Mouse (Mus musculus) midbrain, embryonic 16.5 days (tissue): ENCODE data around the gene Tulp4. TPM values are rescaled to one million over a fixed set of nuclear protein-coding genes. Genes with fewer than 3 reads are reported as not detected.

Experiments used
- ATAC-seq: fragments of 200-750 bp; cut with Nextera tagmentation; 2 replicates; pipeline ENCODE4 v1.8.0; 2017; ENCODE audit warnings: moderate TSS enrichment
- H3K27ac ChIP-seq: fragments of 300-500 bp; sonication (generic); 2 replicates; pipeline ENCODE4 v1.5.1; 2014; ENCODE audit warnings: mild to moderate bottlenecking, low read length, mixed read lengths
- H3K27me3 ChIP-seq: fragments of 300-500 bp; sonication (generic); 2 replicates; pipeline ENCODE4 v1.6.1; 2014; ENCODE audit warnings: low read depth, low read length, mixed read lengths; ENCODE audit not compliant: control insufficient read depth, insufficient read depth
- H3K36me3 ChIP-seq: fragments of 300-500 bp; sonication (generic); 2 replicates; pipeline ENCODE4 v1.6.1; 2014; ENCODE audit warnings: mild to moderate bottlenecking, low read length, moderate library complexity, mixed read lengths; ENCODE audit not compliant: control insufficient read depth, insufficient read depth
- H3K4me1 ChIP-seq: fragments of 300-500 bp; sonication (generic); 2 replicates; pipeline ENCODE4 v1.6.1; 2014; ENCODE audit warnings: mild to moderate bottlenecking, low read length, mixed read lengths; ENCODE audit not compliant: control insufficient read depth, insufficient read depth
- H3K4me2 ChIP-seq: fragments of 300-500 bp; sonication (generic); 2 replicates; pipeline ENCODE4 v1.6.1; 2014; ENCODE audit warnings: mild to moderate bottlenecking, low read length, mixed read lengths
- H3K4me3 ChIP-seq: fragments of 300-500 bp; sonication (generic); 2 replicates; pipeline ENCODE4 v1.5.1; 2014; ENCODE audit warnings: low read depth, mild to moderate bottlenecking, low read length, moderate library complexity, mixed read lengths
- H3K9ac ChIP-seq: fragments of 300-500 bp; sonication (generic); 2 replicates; pipeline ENCODE4 v1.6.1; 2014; ENCODE audit warnings: low read depth, low read length, mixed read lengths
- H3K9me3 ChIP-seq: fragments of 300-500 bp; sonication (generic); replicated peaks from 2 replicates; pipeline ENCODE4 v1.6.1; 2014; ENCODE audit warnings: mild to moderate bottlenecking, low read length, mixed read lengths; ENCODE audit not compliant: control insufficient read depth, poor library complexity, severe bottlenecking
- WGBS: fragments of 180-500 bp; shearing (Covaris S2); extraction: QIAGEN DNeasy Blood & Tissue Kit; methylation state at CpG from one replicate; pipeline ENCODE4 v1.1.7; 2014; 5-methylcytosine and 5-hydroxymethylcytosine counted together
- polyA plus RNA-seq: library from polyadenylated mRNA; unstranded; fragments of >200 nt; fragmentation: Nextera tagmentation; extraction: Ambion mirVana; gene quantifications from 2 replicates; pipeline ENCODE4 v1.2.1, GENCODE M21; 2015

Tulp4 gene
- polyA plus RNA-seq = 115 and 142 TPM in 2 replicates

- WGBS = 1% methylated on average over 34 of the region's 76 CpGs
- Histone ChIP-seq H3K4me2 (peak within 1 kb of the TSS; percentile 96), H3K27ac (peak within 1 kb of the TSS; percentile 99), H3K4me3 (peak within 1 kb of the TSS; percentile 93), H3K9me3 (no peaks in the 10 kb centered on the region), H3K9ac (peak within 1 kb of the TSS; percentile 96), H3K27me3 (no peaks in the 10 kb centered on the region), H3K4me1 (peaks cover 26% of the 10 kb centered on the region), H3K36me3 (no peaks in the 10 kb centered on the region)
- ATAC-seq = peak; percentile 98
Observed at GRCm38 (mm10) chr17:6106361-6107014, at the start of gene Tulp4. Tulp4 (plus strand) TSS chr17:6106437.

GRCm38 (mm10) chr17:6062793-6063192, 43.4 kb upstream of the Tulp4 start:
- Histone ChIP-seq H3K36me3 (peaks cover 35% of the 10 kb centered on the region), H3K9me3 (no peaks in the 10 kb centered on the region)
- ATAC-seq = no peak

GRCm38 (mm10) chr17:6063532-6063931, 42.7 kb upstream of the Tulp4 start:
- Histone ChIP-seq H3K4me3 (no peak overlapping the region), H3K27ac (no peak overlapping the region), H3K27me3 (no peaks in the 10 kb centered on the region), H3K4me2 (no peak overlapping the region), H3K36me3 (peaks cover 39% of the 10 kb centered on the region), H3K4me1 (no peaks in the 10 kb centered on the region), H3K9me3 (no peaks in the 10 kb centered on the region), H3K9ac (no peak overlapping the region)
- 94% methylated on average over 5 of the region's 5 CpGs for WGBS
- ATAC-seq = no peak

More at GRCm38 (mm10) chr17:6062793-6063192, 43.4 kb upstream of the Tulp4 start:
- WGBS = 85% methylated on average over 8 of the region's 8 CpGs
- Histone ChIP-seq H3K27ac (no peak overlapping the region), H3K9ac (no peak overlapping the region), H3K4me1 (no peaks in the 10 kb centered on the region), H3K4me3 (no peak overlapping the region), H3K27me3 (no peaks in the 10 kb centered on the region), H3K4me2 (no peak overlapping the region)

GRCm38 (mm10) chr17:6066021-6066420, 40.2 kb upstream of the Tulp4 start:
- H3K4me2 ChIP-seq = no peak overlapping the region
- no peak overlapping the region for H3K9ac ChIP-seq
- H3K9me3 ChIP-seq = no peaks in the 10 kb centered on the region
- H3K36me3 ChIP-seq = peaks cover 44% of the 10 kb centered on the region
- ATAC-seq = no peak
- no peaks in the 10 kb centered on the region for H3K27me3 ChIP-seq
- H3K27ac ChIP-seq = no peak overlapping the region
- H3K4me1 ChIP-seq = no peaks in the 10 kb centered on the region
- no peak overlapping the region for H3K4me3 ChIP-seq
- 94% methylated on average over 2 of the region's 2 CpGs for WGBS

GRCm38 (mm10) chr17:6067613-6068012, 38.6 kb upstream of the Tulp4 start:
- no peak overlapping the region for H3K27ac ChIP-seq
- H3K27me3 ChIP-seq = no peaks in the 10 kb centered on the region
- H3K9ac ChIP-seq = no peak overlapping the region
- WGBS = 97% methylated on average over 7 of the region's 7 CpGs
- peaks cover 48% of the 10 kb centered on the region for H3K36me3 ChIP-seq
- no peaks in the 10 kb centered on the region for H3K9me3 ChIP-seq
- H3K4me2 ChIP-seq = no peak overlapping the region
- no peaks in the 10 kb centered on the region for H3K4me1 ChIP-seq
- no peak for ATAC-seq
- no peak overlapping the region for H3K4me3 ChIP-seq

- H3K27me3 ChIP-seq = no peaks in the 10 kb centered on the region
- H3K9ac ChIP-seq = no peak overlapping the region
- H3K27ac ChIP-seq = no peak overlapping the region
- WGBS = 94% methylated on average over 6 of the region's 6 CpGs
- no peaks in the 10 kb centered on the region for H3K9me3 ChIP-seq
- peaks cover 42% of the 10 kb centered on the region for H3K36me3 ChIP-seq
- H3K4me2 ChIP-seq = no peak overlapping the region
- H3K4me3 ChIP-seq = no peak overlapping the region
- no peak for ATAC-seq
- H3K4me1 ChIP-seq = no peaks in the 10 kb centered on the region
Observed at GRCm38 (mm10) chr17:6069866-6070265, 36.4 kb upstream of the Tulp4 start.

GRCm38 (mm10) chr17:6073405-6073804, 32.8 kb upstream of the Tulp4 start:
- Histone ChIP-seq H3K9ac (no peak overlapping the region), H3K4me1 (peaks cover 5% of the 10 kb centered on the region), H3K9me3 (no peaks in the 10 kb centered on the region), H3K4me3 (no peak overlapping the region), H3K4me2 (no peak overlapping the region), H3K27me3 (no peaks in the 10 kb centered on the region), H3K27ac (no peak overlapping the region), H3K36me3 (peaks cover 22% of the 10 kb centered on the region)
- 93% methylated on average over 7 of the region's 7 CpGs for WGBS
- no peak for ATAC-seq

GRCm38 (mm10) chr17:6079287-6080122, 26.7 kb upstream of the Tulp4 start, which contains the start of the genes Serac1 and Gtf2h5:
Serac1 (minus strand) TSS chr17:6079741.
Gtf2h5 (plus strand) TSS chr17:6079786.
- under 1% methylated on average over 70 of the region's 70 CpGs for WGBS
- Histone ChIP-seq H3K27me3 (no peaks in the 10 kb centered on the region), H3K9ac (peak within 1 kb of the TSS; percentile 88), H3K9me3 (no peaks in the 10 kb centered on the region), H3K4me2 (peak within 1 kb of the TSS; percentile 70), H3K4me3 (peak within 1 kb of the TSS; percentile 75), H3K36me3 (peaks cover 1% of the 10 kb centered on the region; the same call in 1 of the 2 replicates), H3K27ac (peak within 1 kb of the TSS; percentile 88), H3K4me1 (peaks cover 21% of the 10 kb centered on the region)
- ATAC-seq = peak; percentile 94
